Mouse (Mus musculus): ENCODE results near the gene Gpr152. TPM values are rescaled to one million over a fixed set of nuclear protein-coding genes. Genes with fewer than 3 reads are reported as not detected.

The Gpr152 gene
- total and polyA plus RNA-seq, 2 experiments from 2014 or later, result 0.16 TPM; not detected in 1

DNA sequence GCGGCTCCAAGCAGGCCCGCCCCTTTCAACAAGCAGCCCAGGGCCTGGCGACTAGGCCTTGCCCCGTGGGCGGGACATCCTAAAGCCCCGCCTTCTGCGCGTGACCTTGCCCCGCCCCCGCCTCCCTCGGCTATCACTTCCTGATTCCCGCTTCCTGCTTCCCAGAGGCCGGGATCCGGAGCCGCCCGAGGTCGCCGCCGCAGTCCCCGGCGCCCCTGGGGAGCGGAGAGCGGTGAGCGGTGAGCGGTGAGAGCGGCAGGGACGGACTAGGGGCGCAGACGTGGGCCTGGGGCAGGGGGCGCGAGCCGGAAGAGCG, 8.9 kb downstream of the Gpr152 start, which contains the start of gene Coro1b:
Coro1b (plus strand) TSS at position 129 of the 316 bp plus-strand sequence.
- H3K4me2 ChIP-seq (ENCODE audit: low read depth, low read length, poor library complexity, severe bottlenecking), result peak within 1 kb of the TSS; percentile 91
- no peak for TF ChIP-seq CTCF (IDR thresholded peaks at IDR 0.05)
- H3K27ac ChIP-seq (ENCODE audit: low read depth, low read length), result peak within 1 kb of the TSS; percentile 69
- peak within 1 kb of the TSS; percentile 94 for H3K9ac ChIP-seq (replicated peaks; ENCODE audit: low read length, poor library complexity, severe bottlenecking)
- H3K4me3 ChIP-seq (ENCODE audit: low read depth, low read length), result peak within 1 kb of the TSS; percentile 88
- H3K27me3 ChIP-seq (ENCODE audit: insufficient read depth, low read length), result no peaks in the 10 kb centered on the region
- WGBS, result 1% methylated on average over 30 of the region's 33 CpGs
- peak; percentile 92 for DNase-seq (ENCODE audit: low spot score)
- peaks cover 21% of the 10 kb centered on the region for H3K36me3 ChIP-seq (ENCODE audit: insufficient read depth, low read length)
- peak; percentile 87 for ATAC-seq (ENCODE audit: low FRiP score)
- peaks cover 7% of the 10 kb centered on the region; the same call in 1 of the 2 replicates for H3K4me1 ChIP-seq (ENCODE audit: insufficient read depth, low read length)
- no peaks in the 10 kb centered on the region for H3K9me3 ChIP-seq (ENCODE audit: low read length)

- H3K4me1 ChIP-seq (ENCODE audit: insufficient read depth, low read length), result peaks cover 7% of the 10 kb centered on the region; the same call in 1 of the 2 replicates
- peak overlapping the region; percentile 94 for H3K9ac ChIP-seq (replicated peaks; ENCODE audit: low read length, poor library complexity, severe bottlenecking)
- H3K27me3 ChIP-seq (ENCODE audit: insufficient read depth, low read length), result no peaks in the 10 kb centered on the region
- peak overlapping the region; percentile 91 for H3K4me2 ChIP-seq (ENCODE audit: low read depth, low read length, poor library complexity, severe bottlenecking)
- H3K4me3 ChIP-seq (ENCODE audit: low read depth, low read length), result peak overlapping the region; percentile 88
- ATAC-seq (ENCODE audit: low FRiP score) (peak; percentile 18; the same call in 1 of the 2 replicates), DNase-seq (ENCODE audit: low spot score) (no peak)
- H3K9me3 ChIP-seq (ENCODE audit: low read length), result no peaks in the 10 kb centered on the region
- H3K27ac ChIP-seq (ENCODE audit: low read depth, low read length), result peak overlapping the region; percentile 69
- peaks cover 24% of the 10 kb centered on the region for H3K36me3 ChIP-seq (ENCODE audit: insufficient read depth, low read length)
- no peak for TF ChIP-seq CTCF (IDR thresholded peaks at IDR 0.05)
- 4% methylated on average over 8 of the region's 8 CpGs for WGBS
Measured at GRCm38 (mm10) chr19:4148819-4149218, 9.2 kb downstream of the Gpr152 start.

GRCm38 (mm10) chr19:4149283-4149682, 9.7 kb downstream of the Gpr152 start:
- no peaks in the 10 kb centered on the region for H3K27me3 ChIP-seq (ENCODE audit: insufficient read depth, low read length)
- ATAC-seq (ENCODE audit: low FRiP score) (no peak), DNase-seq (ENCODE audit: low spot score) (no peak)
- H3K4me2 ChIP-seq (ENCODE audit: low read depth, low read length, poor library complexity, severe bottlenecking), result peak overlapping the region; percentile 91
- peaks cover 7% of the 10 kb centered on the region; the same call in 1 of the 2 replicates for H3K4me1 ChIP-seq (ENCODE audit: insufficient read depth, low read length)
- 89% methylated on average over 11 of the region's 11 CpGs for WGBS
- H3K36me3 ChIP-seq (ENCODE audit: insufficient read depth, low read length), result peaks cover 24% of the 10 kb centered on the region
- H3K4me3 ChIP-seq (ENCODE audit: low read depth, low read length), result peak overlapping the region; percentile 88
- no peaks in the 10 kb centered on the region for H3K9me3 ChIP-seq (ENCODE audit: low read length)
- H3K27ac ChIP-seq (ENCODE audit: low read depth, low read length), result 0 out of 2 replicates have a peak overlapping the region, but pooled peaks have one; percentile 69
- TF ChIP-seq CTCF (IDR thresholded peaks at IDR 0.05), result no peak
- peak overlapping the region; percentile 94 for H3K9ac ChIP-seq (replicated peaks; ENCODE audit: low read length, poor library complexity, severe bottlenecking)

GRCm38 (mm10) chr19:4149764-4150461, 10.3 kb downstream of the Gpr152 start:
- Histone ChIP-seq H3K4me1 (ENCODE audit: insufficient read depth, low read length) (peaks cover 7% of the 10 kb centered on the region; the same call in 1 of the 2 replicates), H3K27ac (ENCODE audit: low read depth, low read length) (no peak overlapping the region), H3K36me3 (ENCODE audit: insufficient read depth, low read length) (peaks cover 24% of the 10 kb centered on the region), H3K4me2 (ENCODE audit: low read depth, low read length, poor library complexity, severe bottlenecking) (0 out of 2 replicates have a peak overlapping the region, but pooled peaks have one; percentile 91), H3K4me3 (ENCODE audit: low read depth, low read length) (no peak overlapping the region), H3K9me3 (ENCODE audit: low read length) (no peaks in the 10 kb centered on the region), H3K27me3 (ENCODE audit: insufficient read depth, low read length) (no peaks in the 10 kb centered on the region), H3K9ac (replicated peaks; ENCODE audit: low read length, poor library complexity, severe bottlenecking) (no peak overlapping the region)
- DNase-seq (ENCODE audit: low spot score) (no peak), ATAC-seq (ENCODE audit: low FRiP score) (no peak)
- 94% methylated on average over 17 of the region's 17 CpGs for WGBS
- no peak for TF ChIP-seq CTCF (IDR thresholded peaks at IDR 0.05)

- no peaks in the 10 kb centered on the region for H3K9me3 ChIP-seq (ENCODE audit: low read length)
- H3K4me3 ChIP-seq (ENCODE audit: low read depth, low read length), result no peak overlapping the region
- no peak overlapping the region for H3K27ac ChIP-seq (ENCODE audit: low read depth, low read length)
- no peak for TF ChIP-seq CTCF (IDR thresholded peaks at IDR 0.05)
- no peak overlapping the region for H3K9ac ChIP-seq (replicated peaks; ENCODE audit: low read length, poor library complexity, severe bottlenecking)
- H3K4me1 ChIP-seq (ENCODE audit: insufficient read depth, low read length), result peaks cover 7% of the 10 kb centered on the region; the same call in 1 of the 2 replicates
- no peaks in the 10 kb centered on the region for H3K27me3 ChIP-seq (ENCODE audit: insufficient read depth, low read length)
- H3K4me2 ChIP-seq (ENCODE audit: low read depth, low read length, poor library complexity, severe bottlenecking), result no peak overlapping the region
- 89% methylated on average over 22 of the region's 22 CpGs for WGBS
- ATAC-seq (ENCODE audit: low FRiP score) (no peak), DNase-seq (ENCODE audit: low spot score) (no peak)
- peaks cover 27% of the 10 kb centered on the region for H3K36me3 ChIP-seq (ENCODE audit: insufficient read depth, low read length)
Measured at GRCm38 (mm10) chr19:4150567-4151487, 11.2 kb downstream of the Gpr152 start.
